Mouse (Mus musculus) midbrain, postnatal 0 days (tissue): ENCODE results near the gene Gm14435. TPM values are rescaled to one million over a fixed set of nuclear protein-coding genes. Genes with fewer than 3 reads are reported as not detected.
"Not testable (repeated sequence)": the region's sequence is repeated elsewhere in the genome, so short reads cannot be mapped to it uniquely, and the experiment has no call there.

Experiments used
- ATAC-seq: fragments of 200-750 bp; cut with Nextera tagmentation; 2 replicates; pipeline ENCODE4 v1.8.0; 2017; ENCODE audit warnings: moderate number of reproducible peaks, mild to moderate bottlenecking, moderate TSS enrichment, moderate library complexity; ENCODE audit not compliant: low FRiP score
- DNase-seq: peaks from one replicate; pipeline ENCODE4 v3.0.0-alpha.2; 2015; ENCODE audit warnings: low spot score
- H3K27ac ChIP-seq: fragments of 300-500 bp; sonication (generic); 2 replicates; pipeline ENCODE4 v1.5.1; 2014; ENCODE audit warnings: low read depth, mild to moderate bottlenecking, low read length, mixed read lengths
- H3K27me3 ChIP-seq: fragments of 300-500 bp; sonication (generic); 2 replicates; pipeline ENCODE4 v1.6.1; 2014; ENCODE audit warnings: low read length, control low read depth, mixed read lengths; ENCODE audit not compliant: insufficient read depth
- H3K36me3 ChIP-seq: fragments of 300-500 bp; sonication (generic); 2 replicates; pipeline ENCODE4 v1.6.1; 2014; ENCODE audit warnings: low read length, control low read depth, mixed read lengths; ENCODE audit not compliant: insufficient read depth
- H3K4me1 ChIP-seq: fragments of 300-500 bp; sonication (generic); 2 replicates; pipeline ENCODE4 v1.6.1; 2014; ENCODE audit warnings: mild to moderate bottlenecking, control low read depth, antibody characterized with exemption, low read length, mixed read lengths; ENCODE audit not compliant: insufficient read depth
- H3K4me2 ChIP-seq: fragments of 300-500 bp; sonication (generic); 2 replicates; pipeline ENCODE4 v1.6.1; 2014; ENCODE audit warnings: low read depth, mild to moderate bottlenecking, low read length, mixed read lengths; ENCODE audit not compliant: poor library complexity, severe bottlenecking
- H3K4me3 ChIP-seq: fragments of 300-500 bp; sonication (generic); 2 replicates; pipeline ENCODE4 v1.5.1; 2014; ENCODE audit warnings: low read depth, mild to moderate bottlenecking, low read length, moderate library complexity
- H3K9ac ChIP-seq: fragments of 300-500 bp; sonication (generic); replicated peaks from 2 replicates; pipeline ENCODE4 v1.6.1; 2014; ENCODE audit warnings: mild to moderate bottlenecking, low read length, moderate library complexity, mixed read lengths; ENCODE audit not compliant: poor library complexity, severe bottlenecking
- H3K9me3 ChIP-seq: fragments of 300-500 bp; sonication (generic); 2 replicates; pipeline ENCODE4 v1.6.1; 2016; ENCODE audit warnings: low read length, control low read depth
- WGBS: fragments of 180-500 bp; shearing (Covaris S2); extraction: QIAGEN DNeasy Blood & Tissue Kit; methylation state at CpG from one replicate; pipeline ENCODE4 v1.1.7; 2014; 5-methylcytosine and 5-hydroxymethylcytosine counted together
- polyA plus RNA-seq: library from polyadenylated mRNA; unstranded; fragments of >200 nt; fragmentation: Nextera tagmentation; extraction: Ambion mirVana; gene quantifications from 2 replicates; pipeline ENCODE4 v1.2.1, GENCODE M21; 2015
- total RNA-seq: library from RNA; depleted of rRNA; stranded (reverse); fragments of >200 nt; gene quantifications from 2 replicates; pipeline ENCODE4 v1.2.3, GENCODE M21; 2014; rRNA removed

Gene Gm14435
- total RNA-seq (4.9 and 5.2 TPM in 2 replicates), polyA plus RNA-seq (11.5 and 13.7 TPM in 2 replicates)

DNA sequence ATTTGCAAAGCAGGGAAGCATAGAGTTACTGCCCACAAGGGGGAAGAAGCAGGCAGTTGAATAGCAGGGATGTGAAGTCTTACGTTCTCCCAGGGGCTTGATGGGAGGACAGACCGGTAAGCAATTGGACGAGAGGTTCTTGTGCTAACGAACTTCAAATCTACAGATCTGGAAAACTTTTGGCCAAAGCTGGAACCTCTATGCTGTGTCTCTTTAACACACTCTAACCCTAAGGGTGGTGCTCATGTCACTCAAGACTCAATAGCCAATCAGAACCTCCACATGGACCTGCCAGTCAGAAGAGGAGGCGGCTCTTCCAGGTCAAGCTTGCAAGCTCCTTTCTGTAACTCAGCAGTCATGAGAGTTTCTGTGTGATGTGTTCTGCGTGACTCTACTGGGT is at the start of gene Gm14435:
TSS of gene Gm14435 (plus strand) at position 301 of the 400 bp plus-strand sequence.
- not testable (repeated sequence) for H3K9me3 ChIP-seq, DNase-seq, ATAC-seq, H3K27ac ChIP-seq, H3K4me2 ChIP-seq, H3K9ac ChIP-seq, H3K36me3 ChIP-seq, H3K4me1 ChIP-seq, H3K27me3 ChIP-seq, H3K4me3 ChIP-seq
- no CpG with 5 or more reads among the region's 6 CpGs for WGBS

Other genes starting within 250 kb of the Gm14435 start
- gene 2210418O10Rik, start 197.0 kb upstream of the Gm14435 start, total RNA-seq: 12.0 TPM in 2 replicates
- gene 2210418O10Rik, start 197.0 kb upstream of the Gm14435 start, polyA plus RNA-seq: 8.8 and 12.2 TPM in 2 replicates
- not detected in 2 replicates for gene Gm11009, start 104.1 kb upstream of the Gm14435 start, total RNA-seq
- not detected in 2 replicates for gene Gm11009, start 104.1 kb upstream of the Gm14435 start, polyA plus RNA-seq
- gene Gm14434, start 63.2 kb downstream of the Gm14435 start, total RNA-seq: 12.3 and 13.3 TPM in 2 replicates
- gene Gm14434, start 63.2 kb downstream of the Gm14435 start, polyA plus RNA-seq: 24.9 and 26.4 TPM in 2 replicates
- gene Zfp967, start 97.5 kb downstream of the Gm14435 start, total RNA-seq: not detected in 2 replicates
- not detected in 2 replicates for gene Zfp967, start 97.5 kb downstream of the Gm14435 start, polyA plus RNA-seq
- gene Gm14308, start 212.8 kb downstream of the Gm14435 start, total RNA-seq: 8.2 and 14.9 TPM in 2 replicates
- 18.4 and 21.1 TPM in 2 replicates for gene Gm14308, start 212.8 kb downstream of the Gm14435 start, polyA plus RNA-seq
- 7.5 and 11.6 TPM in 2 replicates for gene Zfp973, start 246.9 kb downstream of the Gm14435 start, total RNA-seq
- 9.4 and 11.2 TPM in 2 replicates for gene Zfp973, start 246.9 kb downstream of the Gm14435 start, polyA plus RNA-seq